Mouse (Mus musculus) neural tube, embryonic 11.5 days (tissue): ENCODE results near the gene Bik. TPM values are rescaled to one million over a fixed set of nuclear protein-coding genes. Genes with fewer than 3 reads are reported as not detected.

ENCODE experiments used
- ATAC-seq: fragments of 200-750 bp; cut with Nextera tagmentation; 2 replicates; pipeline ENCODE4 v1.8.0; 2017; ENCODE audit warnings: moderate number of reproducible peaks, mild to moderate bottlenecking, moderate TSS enrichment, moderate library complexity; ENCODE audit not compliant: insufficient read depth, low FRiP score, low TSS enrichment
- DNase-seq: peaks from one replicate; pipeline ENCODE4 v3.0.0-alpha.2; 2015; ENCODE audit warnings: low spot score
- H3K27ac ChIP-seq: fragments of 300-500 bp; sonication (generic); 2 replicates; pipeline ENCODE4 v1.5.1; 2014; ENCODE audit warnings: low read depth, mild to moderate bottlenecking, low read length
- H3K27me3 ChIP-seq: fragments of 300-500 bp; sonication (generic); 2 replicates; pipeline ENCODE4 v1.6.1; 2014; ENCODE audit warnings: mild to moderate bottlenecking, low read length, mixed read lengths; ENCODE audit not compliant: control insufficient read depth, insufficient read depth
- H3K36me3 ChIP-seq: fragments of 300-500 bp; sonication (generic); 2 replicates; pipeline ENCODE4 v1.6.1; 2014; ENCODE audit warnings: mild to moderate bottlenecking, low read length, moderate library complexity, mixed read lengths; ENCODE audit not compliant: control insufficient read depth, insufficient read depth
- H3K4me1 ChIP-seq: fragments of 300-500 bp; sonication (generic); 2 replicates; pipeline ENCODE4 v1.6.1; 2014; ENCODE audit warnings: low read length, mixed read lengths; ENCODE audit not compliant: control insufficient read depth, insufficient read depth
- H3K4me2 ChIP-seq: fragments of 300-500 bp; sonication (generic); 2 replicates; pipeline ENCODE4 v1.6.1; 2014; ENCODE audit warnings: low read depth, mild to moderate bottlenecking, moderate library complexity
- H3K4me3 ChIP-seq: fragments of 300-500 bp; sonication (generic); 2 replicates; pipeline ENCODE4 v1.5.1; 2014; ENCODE audit warnings: low read depth, low read length
- H3K9ac ChIP-seq: fragments of 300-500 bp; sonication (generic); 2 replicates; pipeline ENCODE4 v1.6.1; 2014; ENCODE audit warnings: mild to moderate bottlenecking, low read length
- H3K9me3 ChIP-seq: fragments of 300-500 bp; sonication (generic); 2 replicates; pipeline ENCODE4 v1.6.1; 2016; ENCODE audit warnings: low read length; ENCODE audit not compliant: control insufficient read depth
- WGBS: fragments of 180-500 bp; shearing (Covaris S2); extraction: QIAGEN DNeasy Blood & Tissue Kit; methylation state at CpG from one replicate; pipeline ENCODE4 v1.1.7; 2014; 5-methylcytosine and 5-hydroxymethylcytosine counted together
- polyA plus RNA-seq: library from polyadenylated mRNA; unstranded; fragments of >200 nt; fragmentation: Nextera tagmentation; extraction: Ambion mirVana; gene quantifications from 2 replicates; pipeline ENCODE4 v1.2.1, GENCODE M21; 2014

Bik gene
- polyA plus RNA-seq, 1 experiment from 2014 or later: 2.1 TPM

- Histone ChIP-seq H3K36me3 (peaks cover 7% of the 10 kb centered on the region), H3K27ac (no peak overlapping the region), H3K4me3 (no peak overlapping the region), H3K4me1 (no peaks in the 10 kb centered on the region), H3K4me2 (no peak overlapping the region), H3K9me3 (no peaks in the 10 kb centered on the region), H3K27me3 (no peaks in the 10 kb centered on the region), H3K9ac (no peak overlapping the region)
- DNase-seq (no peak), ATAC-seq (no peak)
- 93% methylated on average over 20 of the region's 20 CpGs for WGBS
These were observed 37.2 kb upstream of the Bik start for GRCm38 (mm10) chr15:83489471-83489870.

- Histone ChIP-seq H3K9me3 (no peaks in the 10 kb centered on the region), H3K9ac (no peak overlapping the region), H3K27ac (no peak overlapping the region), H3K4me3 (no peak overlapping the region), H3K27me3 (no peaks in the 10 kb centered on the region), H3K36me3 (peaks cover 7% of the 10 kb centered on the region), H3K4me2 (no peak overlapping the region), H3K4me1 (no peaks in the 10 kb centered on the region)
- ATAC-seq (no peak), DNase-seq (no peak)
- WGBS: 83% methylated on average over 5 of the region's 5 CpGs
These were observed 34.8 kb upstream of the Bik start for GRCm38 (mm10) chr15:83491891-83492290.

GRCm38 (mm10) chr15:83493856-83494571, 32.6 kb upstream of the Bik start:
- WGBS: 68% methylated on average over 7 of the region's 7 CpGs
- Histone ChIP-seq H3K4me1 (no peaks in the 10 kb centered on the region), H3K4me3 (no peak overlapping the region), H3K36me3 (peaks cover 9% of the 10 kb centered on the region), H3K27me3 (no peaks in the 10 kb centered on the region), H3K27ac (no peak overlapping the region), H3K9me3 (no peaks in the 10 kb centered on the region), H3K4me2 (no peak overlapping the region), H3K9ac (no peak overlapping the region)
- ATAC-seq (no peak), DNase-seq (no peak)

DNA sequence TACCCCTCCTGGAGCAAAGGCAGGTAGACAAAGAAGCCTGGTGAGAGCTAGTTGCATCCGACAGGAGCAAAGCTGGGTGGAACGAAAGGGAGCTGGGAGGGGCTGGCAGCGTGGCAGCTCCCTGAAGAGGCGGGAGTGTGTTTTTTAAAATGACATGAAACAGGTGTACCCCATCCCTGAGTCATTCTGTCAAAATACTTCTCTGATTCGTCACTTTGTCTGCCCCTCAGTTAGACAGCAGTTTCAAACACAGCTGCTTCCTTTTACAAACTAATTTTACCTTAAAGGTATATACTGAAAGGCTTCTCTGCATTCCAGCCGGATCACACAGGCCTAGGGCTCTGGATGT, 32.1 kb upstream of the Bik start:
- DNase-seq (no peak), ATAC-seq (no peak)
- Histone ChIP-seq H3K4me1 (no peaks in the 10 kb centered on the region), H3K4me2 (no peak overlapping the region), H3K36me3 (peaks cover 11% of the 10 kb centered on the region), H3K4me3 (no peak overlapping the region), H3K27me3 (no peaks in the 10 kb centered on the region), H3K9ac (no peak overlapping the region), H3K27ac (no peak overlapping the region), H3K9me3 (no peaks in the 10 kb centered on the region)
- WGBS: 75% methylated on average over 6 of the region's 6 CpGs

GRCm38 (mm10) chr15:83495195-83495594, 31.5 kb upstream of the Bik start:
- H3K9ac ChIP-seq: no peak overlapping the region
- H3K4me2 ChIP-seq: no peak overlapping the region
- DNase-seq (no peak), ATAC-seq (no peak)
- H3K4me1 ChIP-seq: no peaks in the 10 kb centered on the region
- no peaks in the 10 kb centered on the region for H3K9me3 ChIP-seq
- peaks cover 11% of the 10 kb centered on the region for H3K36me3 ChIP-seq
- no peak overlapping the region for H3K4me3 ChIP-seq
- H3K27me3 ChIP-seq: no peaks in the 10 kb centered on the region
- WGBS: 93% methylated on average over 3 of the region's 3 CpGs
- H3K27ac ChIP-seq: no peak overlapping the region

- Histone ChIP-seq H3K4me1 (no peaks in the 10 kb centered on the region), H3K9me3 (no peaks in the 10 kb centered on the region), H3K27ac (no peak overlapping the region), H3K27me3 (no peaks in the 10 kb centered on the region), H3K4me2 (no peak overlapping the region), H3K36me3 (peaks cover 11% of the 10 kb centered on the region), H3K9ac (no peak overlapping the region), H3K4me3 (no peak overlapping the region)
- ATAC-seq (no peak), DNase-seq (no peak)
- WGBS: 67% methylated on average over 22 of the region's 22 CpGs
These were observed 30.8 kb upstream of the Bik start for GRCm38 (mm10) chr15:83495787-83496367.

DNA sequence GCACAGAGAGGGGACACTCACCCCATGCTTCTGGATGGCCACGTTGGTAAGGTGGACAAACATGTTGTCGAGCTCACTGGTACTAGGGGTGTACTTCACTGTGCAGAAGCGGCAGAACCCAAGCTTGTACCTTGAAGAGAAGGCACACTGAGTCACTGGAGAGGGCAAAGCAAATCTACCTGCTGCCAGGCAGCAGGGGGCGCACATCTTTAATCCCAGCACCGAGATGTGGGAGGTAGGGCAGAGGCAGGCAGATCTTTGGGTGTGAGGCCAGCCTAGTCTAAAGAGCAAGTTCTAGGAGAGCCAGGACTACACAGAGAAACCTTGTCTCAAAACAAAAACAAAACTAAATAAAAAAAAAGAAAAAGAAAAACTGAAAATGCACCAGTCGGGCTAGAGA, 29.4 kb upstream of the Bik start:
- Histone ChIP-seq H3K36me3 (peaks cover 9% of the 10 kb centered on the region), H3K4me3 (no peak overlapping the region), H3K9ac (no peak overlapping the region), H3K27ac (no peak overlapping the region), H3K9me3 (no peaks in the 10 kb centered on the region), H3K4me1 (no peaks in the 10 kb centered on the region), H3K27me3 (no peaks in the 10 kb centered on the region), H3K4me2 (no peak overlapping the region)
- WGBS: 90% methylated on average over 6 of the region's 6 CpGs
- DNase-seq: no peak
- ATAC-seq: no peak

GRCm38 (mm10) chr15:83499211-83499755, 27.4 kb upstream of the Bik start:
- WGBS: 93% methylated on average over 10 of the region's 10 CpGs
- no peak for DNase-seq

GRCm38 (mm10) chr15:83500352-83500751, 26.3 kb upstream of the Bik start:
- no peak for ATAC-seq
- DNase-seq: no peak
- no peak overlapping the region for H3K27ac ChIP-seq
- H3K36me3 ChIP-seq: peaks cover 6% of the 10 kb centered on the region
- H3K9me3 ChIP-seq: no peaks in the 10 kb centered on the region
- H3K4me2 ChIP-seq: no peak overlapping the region
- H3K4me3 ChIP-seq: no peak overlapping the region
- 56% methylated on average over 3 of the region's 3 CpGs for WGBS
- H3K27me3 ChIP-seq: no peaks in the 10 kb centered on the region
- no peak overlapping the region for H3K9ac ChIP-seq
- no peaks in the 10 kb centered on the region for H3K4me1 ChIP-seq

More at GRCm38 (mm10) chr15:83499211-83499755, 27.4 kb upstream of the Bik start:
- no peaks in the 10 kb centered on the region for H3K4me1 ChIP-seq
- H3K27me3 ChIP-seq: no peaks in the 10 kb centered on the region
- H3K4me2 ChIP-seq: no peak overlapping the region
- H3K27ac ChIP-seq: no peak overlapping the region
- ATAC-seq: no peak
- H3K36me3 ChIP-seq: peaks cover 6% of the 10 kb centered on the region
- no peak overlapping the region for H3K9ac ChIP-seq
- H3K4me3 ChIP-seq: no peak overlapping the region
- H3K9me3 ChIP-seq: no peaks in the 10 kb centered on the region
